Mouse (Mus musculus): ENCODE measurements around the gene Pitpnm1.

Gene Pitpnm1

GRCm38 (mm10) chr19:4068717-4069410, 30.9 kb upstream of the Pitpnm1 start:
- DNase-seq (ENCODE audit: low read depth, low spot score), result no peak

- no peak for DNase-seq (ENCODE audit: low read depth, low spot score)
Measured at GRCm38 (mm10) chr19:4070311-4070710, 29.5 kb upstream of the Pitpnm1 start.

- no peak for DNase-seq (ENCODE audit: low read depth, low spot score)
Measured at GRCm38 (mm10) chr19:4070756-4071155, 29.0 kb upstream of the Pitpnm1 start.

- no peak for DNase-seq (ENCODE audit: low read depth, low spot score)
Measured at GRCm38 (mm10) chr19:4071406-4071805, 28.4 kb upstream of the Pitpnm1 start.

GRCm38 (mm10) chr19:4072706-4073424, 26.9 kb upstream of the Pitpnm1 start:
- no peak for DNase-seq (ENCODE audit: low read depth, low spot score)

GRCm38 (mm10) chr19:4075531-4075930, 24.3 kb upstream of the Pitpnm1 start:
- DNase-seq (ENCODE audit: low read depth, low spot score), result no peak

GRCm38 (mm10) chr19:4079594-4079993, 20.2 kb upstream of the Pitpnm1 start:
- DNase-seq (ENCODE audit: low read depth, low spot score), result no peak

- DNase-seq (ENCODE audit: low read depth, low spot score), result no peak
Measured at GRCm38 (mm10) chr19:4080511-4081009, 19.2 kb upstream of the Pitpnm1 start.

- no peak for DNase-seq (ENCODE audit: low read depth, low spot score)
Measured at GRCm38 (mm10) chr19:4081394-4081793, 18.4 kb upstream of the Pitpnm1 start, which contains the start of gene Cabp2. Cabp2 (plus strand) TSS chr19:4081578.

GRCm38 (mm10) chr19:4082219-4082965, 17.4 kb upstream of the Pitpnm1 start:
- DNase-seq (ENCODE audit: low read depth, low spot score), result no peak

GRCm38 (mm10) chr19:4083316-4083715, 16.5 kb upstream of the Pitpnm1 start:
- no peak for DNase-seq (ENCODE audit: low read depth, low spot score)

GRCm38 (mm10) chr19:4083826-4084225, 16.0 kb upstream of the Pitpnm1 start:
- DNase-seq (ENCODE audit: low read depth, low spot score), result no peak

GRCm38 (mm10) chr19:4084984-4085383, 14.8 kb upstream of the Pitpnm1 start:
- DNase-seq (ENCODE audit: low read depth, low spot score), result no peak

GRCm38 (mm10) chr19:4086156-4086555, 13.6 kb upstream of the Pitpnm1 start:
- no peak for DNase-seq (ENCODE audit: low read depth, low spot score)

- no peak for DNase-seq (ENCODE audit: low read depth, low spot score)
Measured at GRCm38 (mm10) chr19:4087090-4087489, 12.7 kb upstream of the Pitpnm1 start.

- no peak for DNase-seq (ENCODE audit: low read depth, low spot score)
Measured at GRCm38 (mm10) chr19:4088146-4088545, 11.7 kb upstream of the Pitpnm1 start.

- no peak for DNase-seq (ENCODE audit: low read depth, low spot score)
Measured at GRCm38 (mm10) chr19:4089128-4089527, 10.7 kb upstream of the Pitpnm1 start.

- no peak for DNase-seq (ENCODE audit: low read depth, low spot score)
Measured at GRCm38 (mm10) chr19:4090446-4090845, 9.4 kb upstream of the Pitpnm1 start.

- no peak for DNase-seq (ENCODE audit: low read depth, low spot score)
Measured at GRCm38 (mm10) chr19:4091383-4091782, 8.4 kb upstream of the Pitpnm1 start.

GRCm38 (mm10) chr19:4092750-4093149, 7.0 kb upstream of the Pitpnm1 start:
- DNase-seq (ENCODE audit: low read depth, low spot score), result no peak

- no peak for DNase-seq (ENCODE audit: low read depth, low spot score)
Measured at GRCm38 (mm10) chr19:4093772-4094171, 6.0 kb upstream of the Pitpnm1 start.

GRCm38 (mm10) chr19:4094348-4094747, 5.5 kb upstream of the Pitpnm1 start:
- no peak for DNase-seq (ENCODE audit: low read depth, low spot score)
